Mouse (Mus musculus) liver, embryonic 12.5 days (tissue): ENCODE measurements at regions not wholly inside any gene's neighbourhood (a gene's known extent, or its start where the extent isn't known, plus 50 kb on each side); places are given as distances from the start of the nearest gene placed in this dataset.
A peak's percentile ranks its signal among the peaks of the same experiment; 100 is the strongest.

Experiments used
- ATAC-seq: fragments of 200-750 bp; cut with Nextera tagmentation; 2 replicates; pipeline ENCODE4 v1.8.0; 2017; ENCODE audit warnings: moderate number of reproducible peaks, mild to moderate bottlenecking, moderate library complexity
- H3K27ac ChIP-seq: fragments of 300-500 bp; sonication (generic); 2 replicates; pipeline ENCODE4 v1.5.1; 2016; ENCODE audit warnings: mild to moderate bottlenecking
- H3K27me3 ChIP-seq: fragments of 300-500 bp; sonication (generic); replicated peaks from 2 replicates; pipeline ENCODE4 v1.6.1; 2016; ENCODE audit warnings: mild to moderate bottlenecking, moderate library complexity
- H3K36me3 ChIP-seq: fragments of 300-500 bp; sonication (generic); 2 replicates; pipeline ENCODE4 v1.6.1; 2016; ENCODE audit warnings: mild to moderate bottlenecking, moderate library complexity
- H3K4me1 ChIP-seq: fragments of 300-500 bp; sonication (generic); 2 replicates; pipeline ENCODE4 v1.6.1; 2016
- H3K4me2 ChIP-seq: fragments of 300-500 bp; sonication (generic); 2 replicates; pipeline ENCODE4 v1.6.1; 2016; ENCODE audit warnings: mild to moderate bottlenecking, moderate library complexity
- H3K4me3 ChIP-seq: fragments of 300-500 bp; sonication (generic); 2 replicates; pipeline ENCODE4 v1.5.1; 2016; ENCODE audit warnings: mild to moderate bottlenecking, moderate library complexity
- H3K9ac ChIP-seq: fragments of 300-500 bp; sonication (generic); 2 replicates; pipeline ENCODE4 v1.6.1; 2016; ENCODE audit warnings: mild to moderate bottlenecking, moderate library complexity
- H3K9me3 ChIP-seq: fragments of 300-500 bp; sonication (generic); replicated peaks from 2 replicates; pipeline ENCODE4 v1.6.1; 2016; ENCODE audit warnings: mild to moderate bottlenecking, moderate library complexity
- WGBS: fragments of 180-500 bp; shearing (Covaris S2); methylation state at CpG from one replicate; pipeline ENCODE4 v1.1.7; 2016; ENCODE audit not compliant: insufficient replicate concordance; 5-methylcytosine and 5-hydroxymethylcytosine counted together

DNA sequence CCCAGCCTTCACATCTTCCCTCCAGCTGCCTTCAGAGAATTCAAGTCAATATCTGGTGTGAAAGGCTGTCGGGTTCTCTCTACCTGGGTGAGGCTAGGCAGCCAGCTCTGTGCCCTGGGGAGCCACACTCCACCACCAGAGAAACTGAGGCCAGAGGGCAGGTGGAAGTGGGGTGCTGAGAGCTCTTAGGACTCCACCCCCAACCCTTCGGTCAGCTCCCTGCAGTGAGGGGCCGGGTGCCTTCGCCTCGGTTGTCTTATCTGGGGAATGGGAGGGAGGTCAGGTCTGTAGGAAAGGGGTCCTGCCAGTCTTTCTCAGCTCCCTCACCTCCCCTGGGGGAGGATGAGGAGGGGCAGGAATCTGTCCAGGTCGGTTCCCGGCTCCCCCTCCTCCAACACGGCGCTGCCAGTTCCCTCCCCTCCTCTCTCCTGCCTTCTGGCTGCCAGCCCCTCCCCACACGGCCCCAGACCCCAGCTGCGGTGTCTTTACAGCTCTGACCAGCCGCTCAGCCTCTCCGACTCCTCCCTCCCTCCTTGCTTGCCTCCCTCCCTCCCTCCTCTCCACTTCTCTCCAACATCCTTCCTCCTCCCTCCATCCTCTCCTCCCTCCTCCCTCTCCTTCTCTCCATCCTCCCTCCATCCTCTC, 97.8 kb downstream of the Cstad start:
- ATAC-seq: no peak
- H3K4me2 ChIP-seq: peak overlapping the region; percentile 61
- H3K9ac ChIP-seq: no peak overlapping the region
- no peaks in the 10 kb centered on the region for H3K9me3 ChIP-seq
- H3K27ac ChIP-seq: peak overlapping the region; percentile 76
- H3K27me3 ChIP-seq: peaks cover 50% of the 10 kb centered on the region
- WGBS: 7% methylated on average over 13 of the region's 13 CpGs
- H3K4me3 ChIP-seq: peak overlapping the region; percentile 33; the same call in 1 of the 2 replicates
- H3K36me3 ChIP-seq: no peaks in the 10 kb centered on the region
- H3K4me1 ChIP-seq: peaks cover 37% of the 10 kb centered on the region

DNA sequence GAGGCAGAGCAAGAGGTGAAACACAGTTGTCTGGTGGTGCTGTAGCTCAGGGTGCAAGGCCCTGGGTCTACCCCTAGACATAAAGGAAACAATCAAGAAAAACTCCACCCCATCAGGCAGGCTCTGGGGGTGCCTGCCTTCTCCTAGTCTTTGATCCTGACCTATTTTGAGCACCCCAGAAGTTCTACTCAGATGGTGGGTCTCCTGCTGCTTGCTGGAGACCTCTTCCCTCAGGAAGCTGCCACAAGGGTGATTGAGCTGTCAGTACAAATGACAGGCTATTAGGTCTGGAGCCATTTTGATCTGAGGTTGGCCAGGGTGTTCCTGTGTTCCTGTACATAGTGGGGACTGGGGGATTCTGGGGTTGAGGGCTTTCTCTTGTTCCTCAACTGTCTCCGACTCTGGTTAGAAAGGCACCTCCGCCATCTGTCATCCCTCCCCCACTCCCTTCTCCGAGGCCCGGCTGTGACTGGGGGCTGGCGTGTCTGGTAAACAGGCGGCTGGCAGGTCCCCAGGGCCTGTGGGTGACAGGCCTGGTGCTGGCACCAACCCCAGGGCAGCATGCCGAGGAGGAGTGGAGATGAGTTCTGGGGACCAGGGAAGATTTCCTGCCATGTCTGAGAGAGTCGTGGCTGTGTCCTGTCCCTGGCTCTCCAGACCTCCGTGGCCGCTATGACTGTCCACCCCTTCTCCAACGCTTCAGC, 97.2 kb downstream of the Cstad start:
- H3K4me1 ChIP-seq: peaks cover 43% of the 10 kb centered on the region
- H3K9ac ChIP-seq: no peak overlapping the region
- WGBS: 38% methylated on average over 11 of the region's 11 CpGs
- H3K4me3 ChIP-seq: no peak overlapping the region
- no peak overlapping the region for H3K4me2 ChIP-seq
- no peak for ATAC-seq
- peaks cover 57% of the 10 kb centered on the region for H3K27me3 ChIP-seq
- peak overlapping the region; percentile 53 for H3K27ac ChIP-seq
- H3K9me3 ChIP-seq: no peaks in the 10 kb centered on the region
- H3K36me3 ChIP-seq: no peaks in the 10 kb centered on the region

GRCm38 (mm10) chr2:30690925-30691856, 96.4 kb downstream of the Cstad start:
- WGBS: 65% methylated on average over 17 of the region's 17 CpGs
- no peak for ATAC-seq
- Histone ChIP-seq H3K9ac (no peak overlapping the region), H3K9me3 (no peaks in the 10 kb centered on the region), H3K4me2 (no peak overlapping the region), H3K4me1 (peaks cover 44% of the 10 kb centered on the region), H3K27ac (peak overlapping the region; percentile 53; the same call in 1 of the 2 replicates), H3K36me3 (no peaks in the 10 kb centered on the region), H3K4me3 (no peak overlapping the region), H3K27me3 (peaks cover 63% of the 10 kb centered on the region)

- ATAC-seq: no peak
- Histone ChIP-seq H3K4me1 (peaks cover 44% of the 10 kb centered on the region), H3K36me3 (no peaks in the 10 kb centered on the region), H3K27me3 (peaks cover 65% of the 10 kb centered on the region), H3K4me2 (no peak overlapping the region), H3K27ac (0 out of 2 replicates have a peak overlapping the region, but pooled peaks have one; percentile 48), H3K9ac (no peak overlapping the region), H3K9me3 (no peaks in the 10 kb centered on the region), H3K4me3 (no peak overlapping the region)
- WGBS: 28% methylated on average over 11 of the region's 11 CpGs
Observed at GRCm38 (mm10) chr2:30690307-30690706, 95.5 kb downstream of the Cstad start.

GRCm38 (mm10) chr2:30688402-30688801, 93.6 kb downstream of the Cstad start:
- Histone ChIP-seq H3K4me1 (peaks cover 38% of the 10 kb centered on the region), H3K9ac (no peak overlapping the region), H3K4me2 (no peak overlapping the region), H3K9me3 (no peaks in the 10 kb centered on the region), H3K27ac (no peak overlapping the region), H3K4me3 (no peak overlapping the region), H3K36me3 (no peaks in the 10 kb centered on the region), H3K27me3 (peaks cover 48% of the 10 kb centered on the region)
- WGBS: 61% methylated on average over 4 of the region's 4 CpGs
- ATAC-seq: no peak

DNA sequence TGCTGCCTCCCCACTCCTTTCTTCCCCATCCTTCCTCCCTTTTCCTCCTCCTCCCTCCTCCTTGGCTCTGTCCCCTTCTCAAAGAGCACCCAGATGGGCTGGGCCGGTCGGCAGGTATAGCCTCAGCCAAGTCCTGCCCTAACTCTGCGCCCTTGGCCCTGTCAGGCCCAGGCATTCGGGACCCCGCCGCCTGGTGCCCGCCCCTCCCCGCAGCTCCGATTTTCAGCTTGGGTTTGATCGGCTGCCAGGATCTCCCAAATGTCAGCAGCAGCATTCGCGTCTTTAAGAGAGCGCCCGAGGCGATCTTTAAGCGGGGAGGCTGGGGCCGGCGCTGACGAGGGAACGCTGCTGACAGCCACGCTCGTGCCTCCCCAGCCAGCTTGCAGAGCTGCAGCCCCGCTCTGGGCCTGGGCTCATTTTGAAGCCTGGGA, 92.3 kb downstream of the Cstad start:
- H3K27ac ChIP-seq: peak overlapping the region; percentile 23; the same call in 1 of the 2 replicates

DNA sequence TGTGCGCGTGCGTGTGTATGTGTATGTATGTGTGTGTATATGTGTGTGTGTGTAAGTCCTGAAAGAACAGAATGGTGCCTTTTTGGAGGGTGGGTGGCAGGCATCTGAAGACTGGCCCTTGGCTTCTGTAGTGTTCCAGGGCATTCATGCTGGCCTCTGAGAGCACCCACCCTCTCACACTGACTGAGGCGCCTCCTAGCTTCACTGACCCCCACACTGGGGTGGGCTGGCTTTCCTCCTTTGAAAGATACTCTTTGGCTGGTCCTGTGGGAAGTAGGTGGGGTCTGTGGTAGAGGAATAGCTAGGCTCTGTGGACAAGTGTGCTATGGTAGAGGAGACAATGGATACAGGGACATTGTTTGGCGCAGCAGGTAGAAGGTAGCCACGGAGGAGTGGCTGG, 91.5 kb downstream of the Cstad start:
- Histone ChIP-seq H3K4me2 (no peak overlapping the region), H3K27ac (no peak overlapping the region), H3K9ac (no peak overlapping the region), H3K9me3 (no peaks in the 10 kb centered on the region), H3K4me3 (no peak overlapping the region), H3K27me3 (peaks cover 28% of the 10 kb centered on the region), H3K36me3 (no peaks in the 10 kb centered on the region), H3K4me1 (peaks cover 29% of the 10 kb centered on the region)
- WGBS: 73% methylated on average over 6 of the region's 6 CpGs
- ATAC-seq: no peak

More for the DNA sequence above, 92.3 kb downstream of the Cstad start:
- peaks cover 32% of the 10 kb centered on the region for H3K4me1 ChIP-seq
- ATAC-seq: no peak
- peaks cover 35% of the 10 kb centered on the region for H3K27me3 ChIP-seq
- H3K9ac ChIP-seq: no peak overlapping the region
- H3K4me3 ChIP-seq: no peak overlapping the region
- H3K4me2 ChIP-seq: peak overlapping the region; percentile 12; the same call in 1 of the 2 replicates
- WGBS: 32% methylated on average over 23 of the region's 23 CpGs
- H3K36me3 ChIP-seq: no peaks in the 10 kb centered on the region
- H3K9me3 ChIP-seq: no peaks in the 10 kb centered on the region

GRCm38 (mm10) chr2:30685137-30685860, 90.5 kb downstream of the Cstad start:
- no peak for ATAC-seq
- WGBS: 62% methylated on average over 10 of the region's 10 CpGs
- no peak overlapping the region for H3K4me2 ChIP-seq
- peak overlapping the region; percentile 57 for H3K27ac ChIP-seq
- no peak overlapping the region for H3K9ac ChIP-seq
- H3K4me1 ChIP-seq: peaks cover 19% of the 10 kb centered on the region
- H3K27me3 ChIP-seq: peaks cover 23% of the 10 kb centered on the region
- H3K9me3 ChIP-seq: no peaks in the 10 kb centered on the region
- H3K36me3 ChIP-seq: no peaks in the 10 kb centered on the region
- H3K4me3 ChIP-seq: no peak overlapping the region

GRCm38 (mm10) chr2:30684461-30684860, 89.6 kb downstream of the Cstad start:
- ATAC-seq: no peak
- WGBS: 66% methylated on average over 6 of the region's 6 CpGs
- H3K9me3 ChIP-seq: peaks cover 8% of the 10 kb centered on the region; the same call in 1 of the 2 replicates
- H3K4me3 ChIP-seq: no peak overlapping the region
- H3K9ac ChIP-seq: no peak overlapping the region
- H3K4me1 ChIP-seq: peaks cover 13% of the 10 kb centered on the region; the same call in 1 of the 2 replicates
- H3K36me3 ChIP-seq: no peaks in the 10 kb centered on the region
- H3K4me2 ChIP-seq: no peak overlapping the region
- peaks cover 23% of the 10 kb centered on the region for H3K27me3 ChIP-seq
- 0 out of 2 replicates have a peak overlapping the region, but pooled peaks have one; percentile 57 for H3K27ac ChIP-seq

DNA sequence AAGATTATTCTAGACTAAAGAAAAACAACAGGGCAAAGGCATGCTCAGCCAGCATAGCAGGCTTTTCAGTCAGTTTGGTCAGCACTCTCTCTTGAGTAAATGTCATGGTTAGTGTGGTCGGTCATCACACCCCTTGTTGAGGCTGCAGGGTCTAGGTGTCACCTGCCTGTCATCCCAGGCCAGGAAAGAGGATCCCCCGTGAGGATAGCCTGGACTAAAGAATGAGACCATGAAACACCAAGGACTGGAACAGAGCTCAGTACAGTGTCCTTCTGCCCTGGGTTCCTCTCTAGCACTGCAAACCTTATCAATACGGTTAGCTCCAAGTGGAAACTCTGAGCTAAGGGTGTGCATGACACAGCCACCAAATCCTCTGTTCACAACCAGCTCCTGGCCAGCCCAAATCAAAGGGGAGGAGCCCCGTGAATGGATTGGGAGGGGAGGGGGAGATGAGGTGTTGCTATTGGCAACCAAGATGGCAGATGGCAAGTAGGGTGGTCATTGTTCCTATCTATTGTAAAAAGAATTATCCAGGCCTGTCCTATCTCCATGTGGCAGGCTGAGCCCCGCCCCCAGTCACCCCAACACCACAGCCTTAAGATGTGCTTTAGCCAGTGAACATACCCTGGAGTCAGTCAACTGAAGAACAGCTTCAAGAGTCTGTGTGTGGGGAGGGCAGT, 87.4 kb downstream of the Cstad start:
- WGBS: 53% methylated on average over 5 of the region's 5 CpGs
- peaks cover 16% of the 10 kb centered on the region; the same call in 1 of the 2 replicates for H3K4me1 ChIP-seq
- no peaks in the 10 kb centered on the region for H3K36me3 ChIP-seq
- H3K27me3 ChIP-seq: peaks cover 24% of the 10 kb centered on the region
- H3K4me2 ChIP-seq: no peak overlapping the region
- no peak overlapping the region for H3K9ac ChIP-seq
- H3K4me3 ChIP-seq: no peak overlapping the region
- 0 out of 2 replicates have a peak, but pooled peaks have one; percentile 27 for ATAC-seq
- peaks cover 10% of the 10 kb centered on the region; the same call in 1 of the 2 replicates for H3K9me3 ChIP-seq
- no peak overlapping the region for H3K27ac ChIP-seq

DNA sequence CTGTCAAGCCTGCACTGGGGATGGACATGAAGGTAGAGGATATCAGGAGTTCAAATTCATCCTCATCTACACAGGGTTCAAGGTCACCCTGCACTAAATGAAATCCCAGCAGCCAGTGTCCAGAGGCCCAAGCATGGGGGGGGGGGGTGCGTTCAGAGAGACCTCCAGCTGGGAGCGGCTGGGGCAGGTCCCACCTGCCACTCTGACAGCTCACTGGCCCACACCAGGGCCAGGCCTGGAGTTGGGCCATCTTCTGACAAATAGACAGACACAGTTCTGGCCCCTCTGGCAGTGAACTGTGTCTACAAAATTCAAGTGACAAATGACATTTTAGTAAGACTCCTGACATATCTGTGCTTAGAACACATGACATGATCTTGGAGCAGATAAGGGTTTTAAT, 86.8 kb downstream of the Cstad start:
- H3K4me2 ChIP-seq: no peak overlapping the region
- no peak overlapping the region for H3K9ac ChIP-seq
- H3K4me1 ChIP-seq: peaks cover 19% of the 10 kb centered on the region
- H3K27me3 ChIP-seq: peaks cover 24% of the 10 kb centered on the region
- no peak for ATAC-seq
- H3K36me3 ChIP-seq: no peaks in the 10 kb centered on the region
- no peak overlapping the region for H3K27ac ChIP-seq
- H3K9me3 ChIP-seq: peaks cover 10% of the 10 kb centered on the region; the same call in 1 of the 2 replicates
- H3K4me3 ChIP-seq: no peak overlapping the region
- 67% methylated on average over 2 of the region's 2 CpGs for WGBS
